Mouse (Mus musculus): ENCODE data around the gene Papss1.

Papss1 gene

GRCm38 (mm10) chr3:131586818-131587217, 22.2 kb downstream of the Papss1 start:
- DNase-seq (ENCODE audit: low spot score): no peak

- DNase-seq (ENCODE audit: low spot score): no peak
These were observed 23.4 kb downstream of the Papss1 start for GRCm38 (mm10) chr3:131587959-131588358.

- no peak for DNase-seq (ENCODE audit: low spot score)
These were observed 28.7 kb downstream of the Papss1 start for GRCm38 (mm10) chr3:131593143-131593798.

DNA sequence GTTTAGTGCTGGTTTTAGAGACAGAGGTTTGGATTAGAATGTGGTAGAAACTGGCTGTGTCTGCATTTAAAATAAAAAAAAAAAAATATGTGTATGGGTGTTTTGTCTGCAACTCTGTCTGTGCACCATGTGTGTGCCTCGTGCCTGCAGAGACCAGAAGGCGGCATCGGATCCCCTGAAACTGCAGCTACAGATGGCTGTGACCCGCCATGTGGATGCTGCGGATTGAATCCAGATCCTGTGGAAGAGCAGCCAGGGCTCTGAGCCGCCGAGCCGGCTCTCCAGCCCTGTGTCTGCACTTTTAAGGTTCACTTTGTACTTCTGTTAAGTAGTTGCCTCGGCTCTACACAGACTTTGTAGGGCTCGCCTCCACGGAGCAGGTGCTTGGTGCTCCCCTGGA, 29.8 kb downstream of the Papss1 start:
- no peak for DNase-seq (ENCODE audit: low spot score)

DNA sequence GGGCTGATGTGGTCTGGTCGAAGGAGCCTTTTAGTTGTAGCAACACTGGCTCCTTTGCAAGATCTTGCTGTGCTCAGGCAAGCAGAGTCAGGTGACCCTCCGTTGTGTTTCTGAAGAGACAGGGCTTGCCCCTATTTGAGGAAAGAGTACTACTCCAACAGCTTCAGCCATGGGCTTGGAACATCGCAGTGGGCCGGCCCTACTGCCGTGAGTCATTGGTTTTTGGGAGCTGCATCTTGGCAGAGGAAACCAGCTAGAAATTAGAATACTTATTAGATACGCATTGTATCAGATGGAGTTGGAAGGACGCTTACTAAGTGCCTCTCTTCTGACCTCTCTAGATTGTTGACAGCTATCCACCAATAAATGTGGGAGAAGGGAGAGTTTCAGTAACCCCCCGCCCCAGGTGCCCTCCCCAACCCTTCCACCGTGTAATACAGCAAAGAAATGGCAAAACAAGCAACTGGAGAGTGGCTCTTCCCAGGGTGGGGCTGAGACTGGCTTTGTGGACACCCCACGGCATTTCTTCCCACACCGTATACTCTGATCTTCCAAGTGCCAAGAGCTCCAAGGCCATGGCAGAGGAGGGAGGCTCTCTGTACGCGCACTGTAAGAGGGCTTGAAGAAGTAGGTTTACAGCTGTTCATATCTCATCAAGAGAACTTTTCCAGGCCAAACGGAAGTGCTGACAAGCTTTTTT, 31.1 kb downstream of the Papss1 start:
- DNase-seq (ENCODE audit: low spot score): no peak

- no peak for DNase-seq (ENCODE audit: low spot score)
These were observed 36.2 kb downstream of the Papss1 start for GRCm38 (mm10) chr3:131600726-131601125.

DNA sequence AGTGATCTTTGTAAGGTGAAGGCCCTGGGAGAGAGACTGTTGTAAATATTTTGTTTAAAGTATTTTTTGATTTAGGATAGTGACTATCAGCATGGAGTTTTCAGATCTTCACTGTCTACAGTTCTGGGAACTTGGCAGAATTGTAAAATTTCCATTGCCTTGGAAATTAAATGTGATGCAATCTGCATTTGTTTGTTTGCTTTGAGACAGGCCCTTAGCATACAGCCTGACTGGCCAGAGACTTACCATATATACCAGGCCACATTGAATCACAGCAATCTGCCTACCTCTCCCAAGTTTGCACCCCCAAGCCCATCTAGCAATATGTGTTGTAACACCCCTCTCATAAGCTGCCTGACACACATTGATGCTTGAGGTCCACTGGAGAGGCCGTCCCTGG, 36.8 kb downstream of the Papss1 start:
- DNase-seq (ENCODE audit: low spot score): no peak

GRCm38 (mm10) chr3:131602995-131603414, 38.4 kb downstream of the Papss1 start:
- DNase-seq (ENCODE audit: low spot score): no peak

GRCm38 (mm10) chr3:131608112-131608511, 43.5 kb downstream of the Papss1 start:
- no peak for DNase-seq (ENCODE audit: low spot score)

DNA sequence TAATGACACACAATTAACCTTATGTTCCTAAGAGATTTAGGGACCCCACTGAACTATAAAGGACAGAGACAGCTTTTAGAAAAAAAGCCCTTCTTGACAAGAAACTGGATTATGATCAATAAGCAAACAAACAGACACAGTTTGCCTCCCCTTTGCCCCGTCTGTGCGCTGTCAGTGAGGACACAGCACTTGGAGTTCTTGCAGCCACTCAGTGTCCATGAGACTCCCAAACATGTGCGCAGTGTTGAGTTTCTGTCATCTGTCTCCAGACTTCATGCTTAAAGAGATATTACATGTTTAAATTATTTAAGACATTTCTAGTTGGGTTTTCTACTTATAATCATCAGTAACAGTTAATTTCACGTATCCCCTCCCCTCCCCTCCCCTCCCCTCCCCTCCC, 45.1 kb downstream of the Papss1 start:
- DNase-seq (ENCODE audit: low spot score): no peak

DNA sequence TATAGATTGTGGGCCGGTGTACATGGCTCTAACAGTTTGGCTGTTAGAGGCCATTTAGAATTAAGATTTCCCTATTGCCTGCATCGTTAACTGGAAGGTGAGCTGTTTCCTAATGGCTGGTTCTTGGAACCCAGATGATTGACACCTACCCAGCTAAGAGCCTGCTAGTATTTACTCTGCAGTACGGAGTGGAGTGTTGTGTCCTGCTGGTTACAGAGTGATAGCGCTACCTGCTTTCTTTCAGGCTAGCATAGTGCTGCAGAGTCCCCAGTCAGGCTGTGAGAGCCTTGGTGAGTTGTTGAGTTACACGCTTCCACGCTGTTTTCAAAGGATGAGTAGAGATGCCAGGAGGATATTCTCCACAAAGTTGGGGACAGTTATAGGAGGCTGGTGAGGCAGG, 46.0 kb downstream of the Papss1 start:
- peak; percentile 8 for DNase-seq (ENCODE audit: low spot score)

GRCm38 (mm10) chr3:131612847-131613246, 48.3 kb downstream of the Papss1 start:
- DNase-seq (ENCODE audit: low spot score): no peak

- no peak for DNase-seq (ENCODE audit: low spot score)
These were observed 49.5 kb downstream of the Papss1 start for GRCm38 (mm10) chr3:131614056-131614455.

DNA sequence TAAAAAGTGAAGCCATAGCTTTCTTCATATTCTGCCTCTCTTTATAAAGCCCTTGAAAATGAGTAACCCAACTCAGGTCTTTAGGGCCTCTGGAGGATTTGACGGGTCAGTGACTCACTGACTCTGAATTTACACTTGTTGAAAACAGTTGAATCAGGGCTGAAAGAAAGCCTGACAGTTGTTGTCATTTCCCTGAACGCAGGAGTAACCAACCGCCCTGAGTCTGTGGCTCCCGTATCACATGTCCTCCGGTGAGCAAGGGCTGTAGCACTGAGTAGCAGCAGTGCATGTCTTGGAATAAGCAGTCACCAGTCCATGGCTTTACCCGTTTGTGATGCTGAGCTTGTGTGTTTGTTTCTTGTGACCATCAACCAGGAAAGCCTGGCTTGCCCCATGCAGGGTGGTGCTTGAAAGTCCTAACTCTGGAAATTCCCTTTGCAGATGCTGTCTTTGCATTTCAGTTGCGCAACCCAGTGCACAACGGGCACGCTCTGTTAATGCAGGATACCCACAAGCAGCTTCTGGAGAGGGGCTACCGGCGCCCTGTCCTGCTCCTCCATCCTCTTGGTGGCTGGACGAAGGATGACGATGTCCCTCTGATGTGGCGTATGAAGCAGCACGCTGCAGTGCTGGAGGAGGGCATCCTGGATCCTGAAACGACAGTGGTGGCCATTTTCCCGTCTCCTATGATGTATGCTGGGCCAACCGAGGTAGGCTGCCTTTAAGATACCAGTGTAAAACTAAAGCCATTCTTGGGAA, 54.2 kb downstream of the Papss1 start:
- no peak for DNase-seq (ENCODE audit: low spot score)

DNA sequence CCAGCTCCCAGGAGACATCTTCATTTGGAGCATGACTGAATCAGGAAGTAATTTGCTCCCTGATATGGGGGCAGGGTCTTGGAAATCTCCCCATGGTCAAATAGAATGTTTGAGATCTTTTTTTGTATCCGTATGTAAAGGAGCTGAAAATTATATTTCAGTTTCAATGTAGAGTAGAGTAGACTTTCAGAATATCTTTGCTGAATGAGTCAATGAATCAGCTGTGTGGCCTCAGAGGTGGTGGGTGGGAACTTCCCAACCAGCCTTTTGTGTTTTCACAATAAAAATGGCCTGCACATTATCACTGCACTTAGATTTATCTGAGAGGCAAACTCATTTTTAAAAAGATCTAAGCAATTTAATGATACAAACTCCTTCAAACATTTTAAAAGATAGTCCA, 58.6 kb downstream of the Papss1 start:
- DNase-seq (ENCODE audit: low spot score): no peak

DNA sequence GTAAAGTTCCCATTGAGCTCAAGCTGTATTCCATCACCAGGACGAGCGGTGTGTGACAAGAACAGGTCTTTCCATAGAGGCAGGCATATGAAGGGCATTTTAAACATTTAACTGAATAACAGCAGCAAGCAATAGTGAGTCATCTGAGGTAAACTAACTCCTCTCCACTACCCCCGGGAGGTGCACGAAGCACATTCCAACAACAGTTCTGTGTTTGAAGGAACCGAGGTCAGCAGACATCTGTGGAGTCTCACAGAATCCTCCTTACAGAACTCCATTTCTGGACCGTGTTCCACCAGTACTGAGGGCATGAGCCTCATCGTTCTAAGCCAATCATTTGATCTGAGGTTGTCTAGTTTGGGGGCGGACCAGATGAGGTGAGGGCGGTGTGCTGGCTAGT, 59.5 kb downstream of the Papss1 start:
- DNase-seq (ENCODE audit: low spot score): no peak

- DNase-seq (ENCODE audit: low spot score): no peak
These were observed 62.9 kb downstream of the Papss1 start for GRCm38 (mm10) chr3:131627476-131627875.

GRCm38 (mm10) chr3:131628265-131628664, 63.7 kb downstream of the Papss1 start:
- DNase-seq (ENCODE audit: low spot score): no peak

DNA sequence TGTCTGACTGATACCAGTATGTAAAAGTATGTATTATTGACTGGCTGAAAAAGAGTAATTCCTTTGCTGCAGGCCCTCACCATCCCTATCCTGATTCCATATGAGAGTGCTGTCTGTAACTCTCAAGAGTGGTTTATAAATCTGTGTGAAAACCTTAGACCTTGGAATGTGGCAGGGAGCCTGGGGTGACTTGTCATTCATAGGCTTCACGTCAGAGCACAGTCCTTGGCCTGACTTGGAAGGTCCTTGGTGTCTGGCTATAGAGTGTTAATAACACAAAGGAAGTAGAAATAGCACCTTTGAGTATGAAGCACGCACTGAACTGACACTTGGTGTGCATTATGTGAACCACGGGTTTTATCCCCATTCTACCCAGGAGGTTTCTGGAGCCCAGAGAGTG, 64.4 kb downstream of the Papss1 start:
- no peak for DNase-seq (ENCODE audit: low spot score)

DNA sequence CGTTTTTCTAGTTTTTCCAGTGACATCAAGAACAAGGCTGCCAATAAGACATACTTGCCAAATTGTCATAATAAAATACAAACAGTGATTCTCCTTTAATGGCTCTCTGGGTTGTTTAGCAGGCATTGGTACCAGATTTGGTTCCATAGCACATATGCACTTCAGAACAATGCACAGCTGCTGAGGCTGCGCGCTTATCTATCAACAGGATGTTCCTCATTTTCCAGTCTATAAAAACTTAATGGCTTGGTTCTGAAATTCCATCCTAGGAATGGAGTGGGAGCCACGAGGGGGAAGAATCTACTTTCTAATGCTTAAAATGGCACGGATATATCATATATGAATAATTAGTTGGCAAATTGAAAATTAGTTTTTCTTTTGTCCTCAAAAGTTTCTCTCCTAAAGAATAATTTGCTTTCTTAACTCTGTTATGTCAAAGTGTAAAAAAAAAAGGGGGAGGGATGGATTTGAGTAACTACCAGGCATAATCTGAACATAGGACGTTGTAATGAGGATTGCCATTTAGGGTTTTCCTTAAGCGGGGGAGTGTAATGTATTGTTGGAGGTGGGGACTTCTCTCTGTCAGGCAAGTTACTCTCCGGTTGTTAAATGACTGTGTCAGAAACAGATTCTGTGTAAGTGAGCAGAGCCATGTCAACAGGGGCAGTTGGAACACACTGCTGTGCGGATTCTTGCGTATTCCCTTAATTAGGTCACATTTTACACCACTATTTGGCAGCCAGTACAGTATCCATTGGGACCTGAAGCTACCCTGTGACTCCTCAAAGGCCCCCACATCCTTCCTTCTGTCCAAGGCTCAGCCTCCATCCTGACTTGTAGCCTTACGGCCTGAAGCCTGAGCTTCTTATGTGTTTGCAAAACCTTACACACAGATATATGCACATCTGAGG, 66.1 kb downstream of the Papss1 start:
- no peak for DNase-seq (ENCODE audit: low spot score)

- no peak for DNase-seq (ENCODE audit: low spot score)
These were observed 66.8 kb downstream of the Papss1 start for GRCm38 (mm10) chr3:131631318-131631870.

DNA sequence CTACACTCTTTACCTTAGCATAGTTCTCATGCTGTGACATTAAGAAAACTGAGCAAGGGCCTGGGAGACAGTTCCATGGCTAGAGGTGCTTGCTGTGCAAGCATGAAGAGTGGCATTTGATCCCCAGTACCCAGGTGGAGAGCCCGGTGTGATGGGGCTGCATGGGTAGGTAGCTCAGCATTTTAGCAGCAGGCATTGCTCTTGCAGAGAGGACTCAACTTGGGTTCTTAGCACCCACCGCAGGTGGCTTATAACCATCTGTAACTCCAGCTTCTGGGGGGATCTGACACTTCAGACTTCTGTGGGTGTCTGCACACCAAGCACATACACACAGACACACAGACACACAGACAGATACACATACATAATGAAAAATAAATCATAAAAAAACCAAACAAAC, 69.5 kb downstream of the Papss1 start:
- no peak for DNase-seq (ENCODE audit: low spot score)

All from yolk sac, embryonic 10.5 days (tissue).